Mouse (Mus musculus): ENCODE measurements around the gene Cntn5. TPM values are rescaled to one million over a fixed set of nuclear protein-coding genes. Genes with fewer than 3 reads are reported as not detected.
"Not testable (repeated sequence)": the region's sequence is repeated elsewhere in the genome, so short reads cannot be mapped to it uniquely, and the experiment has no call there.

The Cntn5 gene
- total RNA-seq, 2 experiments from 2014 or later: 17.4 to 22.4 TPM

DNA sequence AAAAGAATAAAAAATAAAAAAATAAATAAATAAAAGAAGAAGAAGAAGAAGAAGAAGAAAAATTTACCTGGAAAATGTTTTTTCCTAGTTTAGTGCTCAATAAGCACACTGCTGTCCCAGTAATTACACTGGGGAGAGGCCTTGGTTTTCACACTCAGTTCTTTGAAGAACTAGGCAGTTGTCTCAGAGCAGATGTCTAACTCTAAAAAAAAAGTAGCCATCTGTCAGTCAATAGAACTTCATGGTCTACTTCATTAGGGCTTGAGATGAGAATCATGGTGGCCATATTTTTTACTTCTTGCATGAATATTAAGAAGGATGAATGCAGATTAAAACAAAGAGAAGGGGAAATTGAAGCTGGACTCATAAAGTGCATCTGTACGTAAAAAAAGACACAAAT, 246.5 kb downstream of the Cntn5 start:
- no peak for DNase-seq (ENCODE audit: low spot score in 2 of 2)

- no peak for DNase-seq (ENCODE audit: low spot score in 2 of 2)
Measured at GRCm38 (mm10) chr9:10657144-10657748, 247.3 kb downstream of the Cntn5 start.

GRCm38 (mm10) chr9:10650632-10651031, 253.9 kb downstream of the Cntn5 start:
- no peak for DNase-seq (ENCODE audit: low spot score in 2 of 2)

DNA sequence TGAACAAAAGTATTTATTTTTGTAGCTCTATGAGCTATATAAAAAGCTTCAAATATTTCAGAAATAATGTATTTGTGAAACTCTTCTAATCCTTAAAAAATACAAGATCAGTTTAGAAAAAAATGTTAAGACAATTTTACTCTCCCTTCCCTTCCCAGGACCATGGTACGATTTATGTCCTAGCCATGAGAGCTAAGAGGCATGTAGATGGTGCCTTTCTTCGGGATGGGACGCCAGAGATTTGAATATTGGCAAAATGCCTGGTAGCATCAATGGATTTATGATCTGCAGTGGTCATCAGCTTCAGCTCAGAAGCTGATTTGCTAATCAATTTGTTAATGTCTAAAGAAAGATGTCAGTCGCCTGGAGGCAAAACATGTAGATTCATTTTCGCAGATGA, 258.6 kb downstream of the Cntn5 start:
- no peak for DNase-seq (ENCODE audit: low spot score in 2 of 2)

- DNase-seq (ENCODE audit: low spot score in 2 of 2): peak; percentile 37 to 41
Measured at GRCm38 (mm10) chr9:10645045-10645830, 259.3 kb downstream of the Cntn5 start.

DNA sequence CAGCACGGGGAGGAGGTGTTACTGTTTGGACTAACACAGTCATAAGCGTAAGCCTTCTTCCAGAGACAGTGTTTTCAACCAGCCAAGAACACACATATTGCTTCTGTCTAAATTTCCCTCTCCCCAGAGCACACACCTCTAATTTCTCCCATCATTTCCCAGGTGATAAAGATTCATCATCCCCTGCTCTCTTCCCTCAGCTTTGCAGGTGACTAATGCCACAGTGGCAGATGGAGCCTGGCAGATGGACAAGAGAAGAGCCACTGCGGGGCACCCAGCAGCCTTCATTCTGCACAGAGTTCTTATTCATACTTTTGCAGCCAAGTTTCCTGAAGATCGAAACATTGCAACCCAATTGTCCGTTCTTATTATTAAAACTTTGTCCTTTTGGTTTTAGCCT, 286.5 kb downstream of the Cntn5 start:
- no peak for DNase-seq (ENCODE audit: low spot score in 2 of 2)

DNA sequence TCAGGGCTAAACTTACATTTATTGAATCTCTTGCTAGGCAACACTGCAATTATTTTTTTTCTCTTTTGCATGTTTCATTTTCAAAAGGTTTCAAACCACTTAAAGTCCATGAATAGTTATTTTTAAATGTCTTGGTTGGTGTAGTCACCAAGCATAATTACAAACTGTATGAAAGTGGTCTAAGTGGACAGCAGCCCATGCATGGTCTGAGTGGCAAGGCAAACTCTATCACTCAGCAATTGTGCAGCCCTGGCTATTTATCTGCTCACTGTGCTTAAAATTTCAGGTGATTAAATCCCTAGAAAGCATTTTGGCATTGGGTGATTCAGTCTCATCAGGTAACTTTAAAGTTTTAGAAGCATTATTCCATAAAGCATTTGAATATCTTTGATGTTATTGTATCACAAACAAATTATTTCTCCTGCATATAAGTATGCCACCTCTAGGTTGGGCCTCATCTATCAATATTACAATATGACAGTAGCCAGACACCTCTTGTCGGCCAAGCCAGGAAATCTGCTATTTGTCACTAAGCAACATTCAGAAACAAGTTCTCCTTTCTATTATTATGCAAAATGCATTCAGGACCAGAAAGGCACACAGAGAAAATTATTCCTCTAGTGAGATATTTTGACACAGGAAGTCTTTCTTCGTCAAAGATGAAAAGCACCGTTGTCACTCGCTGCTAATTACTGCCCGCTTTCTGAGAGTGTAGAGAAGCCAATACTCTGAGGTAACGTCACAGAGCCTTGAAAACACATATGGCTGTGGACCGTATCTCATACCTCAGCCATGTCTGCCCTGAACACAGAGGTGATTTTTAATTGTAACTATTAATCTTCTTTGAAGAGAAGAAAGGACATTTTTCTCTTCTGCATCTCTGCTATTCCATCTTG, 329.0 kb downstream of the Cntn5 start:
- no peak for DNase-seq (ENCODE audit: low spot score in 2 of 2)

GRCm38 (mm10) chr9:10569830-10570229, 334.7 kb downstream of the Cntn5 start:
- no peak for DNase-seq (ENCODE audit: low spot score in 2 of 2)

GRCm38 (mm10) chr9:10540877-10541276, 363.7 kb downstream of the Cntn5 start:
- DNase-seq (ENCODE audit: low spot score in 2 of 2): not testable (repeated sequence)

- no peak for DNase-seq (ENCODE audit: low spot score in 2 of 2)
Measured at GRCm38 (mm10) chr9:10532248-10532647, 372.3 kb downstream of the Cntn5 start.

DNA sequence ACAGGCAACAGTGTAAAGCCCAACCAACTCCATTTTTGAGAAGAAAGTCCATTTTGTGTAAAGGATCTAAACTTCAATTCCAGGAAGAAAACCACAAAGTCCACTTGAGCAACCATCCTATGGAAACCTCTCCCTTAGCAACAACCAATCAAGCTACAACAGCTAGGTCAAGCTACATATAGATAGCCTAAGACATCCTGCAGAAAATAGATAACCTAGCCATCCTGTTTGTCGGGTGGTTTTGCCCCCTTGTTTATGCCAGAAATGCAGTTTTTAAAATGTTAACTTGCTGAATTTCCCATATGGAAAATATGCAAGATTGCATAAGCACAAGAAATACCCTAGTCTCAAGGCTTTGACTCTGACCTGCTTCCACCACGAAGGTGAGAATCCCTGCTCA, 373.5 kb downstream of the Cntn5 start:
- DNase-seq (ENCODE audit: low spot score in 2 of 2): no peak

DNA sequence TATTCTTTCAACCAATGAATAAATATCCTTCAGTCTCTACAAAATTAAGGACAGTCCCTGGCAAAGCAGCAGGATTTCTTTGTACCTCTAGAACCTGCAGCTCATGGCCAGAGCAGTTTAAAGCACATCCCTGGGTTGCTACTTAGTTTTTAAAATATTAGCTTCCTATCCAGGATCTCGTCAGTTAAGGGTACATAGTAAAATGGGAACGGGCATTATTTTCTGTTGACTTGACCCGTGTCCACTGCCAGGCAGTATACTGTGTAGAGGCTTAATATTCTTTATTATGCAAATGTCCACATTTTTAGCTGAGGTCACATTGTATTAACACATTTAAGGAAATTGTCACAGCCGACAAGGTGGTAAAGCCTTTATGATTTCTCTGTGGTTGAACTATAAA, 375.0 kb downstream of the Cntn5 start:
- no peak for DNase-seq (ENCODE audit: low spot score in 2 of 2)

DNA sequence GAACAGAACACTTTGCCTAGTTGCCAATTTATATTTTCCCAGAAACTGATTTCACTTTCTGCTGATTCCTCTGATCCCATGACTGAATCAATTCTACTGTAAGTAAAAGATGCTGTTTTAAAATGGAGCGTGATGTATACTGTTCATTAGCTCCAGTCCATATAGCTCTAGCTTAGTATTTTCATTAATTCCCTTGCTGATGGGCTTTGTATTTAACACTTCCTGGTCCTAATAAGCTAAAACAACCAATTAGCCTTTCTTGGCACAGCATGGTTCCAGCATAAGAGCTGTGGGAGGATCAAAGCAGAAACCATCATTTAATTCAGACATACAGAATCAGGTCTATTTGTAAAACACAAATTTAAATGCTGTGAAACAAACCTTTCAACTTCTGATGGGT, 375.5 kb downstream of the Cntn5 start:
- DNase-seq (ENCODE audit: low spot score in 2 of 2): no peak

GRCm38 (mm10) chr9:10528692-10529091, 375.9 kb downstream of the Cntn5 start:
- DNase-seq (ENCODE audit: low spot score in 2 of 2): no peak

- DNase-seq (ENCODE audit: low spot score in 2 of 2): no peak
Measured at GRCm38 (mm10) chr9:10525915-10526667, 378.5 kb downstream of the Cntn5 start.

- no peak for DNase-seq (ENCODE audit: low spot score in 2 of 2)
Measured at GRCm38 (mm10) chr9:10522604-10523003, 382.0 kb downstream of the Cntn5 start.

- no peak for DNase-seq (ENCODE audit: low spot score in 2 of 2)
Measured at GRCm38 (mm10) chr9:10521054-10521453, 383.5 kb downstream of the Cntn5 start.

DNA sequence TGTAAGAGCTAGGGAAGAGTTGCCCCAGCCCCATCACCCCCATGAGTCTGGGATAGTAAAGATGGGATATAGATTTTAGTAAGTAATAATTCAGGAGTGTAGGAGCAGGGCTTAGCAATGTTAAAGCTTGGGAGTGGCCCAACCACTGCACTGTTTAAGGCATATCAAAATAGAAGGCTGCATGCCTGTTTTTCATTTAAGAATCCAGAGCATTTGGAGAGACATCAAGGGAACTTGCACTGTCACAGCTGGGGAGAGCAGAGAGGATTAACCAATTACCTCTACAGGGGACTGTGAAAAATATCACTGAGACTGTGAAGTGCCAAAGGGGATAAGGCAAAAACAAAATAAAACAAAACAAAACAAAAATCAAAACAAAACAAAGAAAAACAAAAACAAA, 412.3 kb downstream of the Cntn5 start:
- DNase-seq (ENCODE audit: low spot score in 2 of 2): no peak

- no peak for DNase-seq (ENCODE audit: low spot score in 2 of 2)
Measured at GRCm38 (mm10) chr9:10471484-10472125, 433.0 kb downstream of the Cntn5 start.

DNA sequence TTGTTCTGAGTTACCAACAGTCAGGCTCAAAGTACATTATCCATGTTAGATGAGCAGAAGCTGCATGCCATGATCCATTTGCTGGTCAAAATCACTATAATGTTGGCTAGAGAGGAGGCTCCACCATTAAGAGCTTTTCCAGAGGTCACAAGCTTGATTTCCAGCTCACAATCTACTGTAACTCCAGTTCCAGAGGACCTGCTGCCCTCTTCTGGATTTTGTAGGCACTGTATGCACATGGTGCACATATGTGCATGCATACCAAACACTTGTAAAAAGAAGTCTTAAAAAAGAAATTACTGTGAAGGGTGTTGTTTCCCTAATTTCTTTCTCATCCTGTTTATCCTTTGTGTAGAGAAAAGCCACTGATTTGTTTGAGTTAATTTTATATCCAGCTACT, 439.8 kb downstream of the Cntn5 start:
- no peak for DNase-seq (ENCODE audit: low spot score in 2 of 2)

DNA sequence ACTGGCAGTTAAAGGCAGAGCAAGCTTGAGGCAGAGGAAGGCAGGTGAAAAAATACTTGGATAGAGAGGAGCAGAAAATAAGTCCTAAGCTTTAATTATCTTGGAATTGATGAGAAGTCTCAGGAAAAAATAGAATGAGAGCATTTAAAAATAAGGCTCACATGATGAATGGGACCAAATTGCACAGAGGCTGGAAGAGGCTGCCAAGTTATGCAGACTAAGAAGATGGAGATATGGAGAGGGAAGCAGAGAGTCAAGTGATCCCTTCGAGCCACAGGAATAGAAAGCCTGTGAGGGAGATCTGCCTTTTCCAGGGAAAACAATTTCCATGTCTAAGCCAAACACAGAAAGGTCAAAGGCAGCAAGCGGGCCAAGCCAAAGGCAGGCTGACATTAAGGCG, 446.7 kb downstream of the Cntn5 start:
- no peak for DNase-seq (ENCODE audit: low spot score in 2 of 2)
